Mouse (Mus musculus) neutrophil, adult 5-6 weeks (primary cell): ENCODE measurements around the gene U2surp. TPM values are rescaled to one million over a fixed set of nuclear protein-coding genes. Genes with fewer than 3 reads are reported as not detected.
"Not testable (repeated sequence)": the region's sequence is repeated elsewhere in the genome, so short reads cannot be mapped to it uniquely, and the experiment has no call there.

Experiments
- ATAC-seq: fragments of 151-379, 151-347 bp; 2 replicates; pipeline ENCODE4 v1.8.0; 2017; ENCODE audit warnings: mild to moderate bottlenecking, moderate TSS enrichment; ENCODE audit not compliant: insufficient number of reproducible peaks, poor library complexity, low FRiP score, severe bottlenecking; ENCODE audit errors: extremely low read depth
- total RNA-seq: library from RNA; stranded (forward); fragments of 200-1000 nt; gene quantifications from 2 replicates; pipeline ENCODE4 v1.2.3, GENCODE M21; 2017

Gene U2surp
- total RNA-seq, 1 experiment from 2014 or later = 101 TPM

GRCm38 (mm10) chr9:95490003-95490402, 21.8 kb downstream of the U2surp start:
- ATAC-seq = no peak

DNA sequence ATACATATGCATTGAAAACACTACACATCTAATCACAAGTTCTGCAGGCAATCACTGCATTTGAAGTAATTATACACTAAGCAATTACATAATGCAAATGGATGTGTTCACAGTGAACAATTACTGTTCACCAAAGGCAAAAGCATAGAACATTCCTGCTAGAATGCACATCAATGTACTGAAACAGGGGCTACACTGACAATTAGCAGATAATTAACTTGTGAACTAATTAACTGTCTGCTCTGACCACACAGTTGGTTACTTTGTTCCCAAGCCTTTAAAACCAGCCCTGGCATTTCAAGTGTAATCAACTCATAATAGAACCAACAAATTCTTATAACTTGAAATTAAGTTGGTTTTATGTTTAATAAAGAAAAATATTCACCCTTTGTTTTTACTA, 22.9 kb downstream of the U2surp start:
- no peak for ATAC-seq

DNA sequence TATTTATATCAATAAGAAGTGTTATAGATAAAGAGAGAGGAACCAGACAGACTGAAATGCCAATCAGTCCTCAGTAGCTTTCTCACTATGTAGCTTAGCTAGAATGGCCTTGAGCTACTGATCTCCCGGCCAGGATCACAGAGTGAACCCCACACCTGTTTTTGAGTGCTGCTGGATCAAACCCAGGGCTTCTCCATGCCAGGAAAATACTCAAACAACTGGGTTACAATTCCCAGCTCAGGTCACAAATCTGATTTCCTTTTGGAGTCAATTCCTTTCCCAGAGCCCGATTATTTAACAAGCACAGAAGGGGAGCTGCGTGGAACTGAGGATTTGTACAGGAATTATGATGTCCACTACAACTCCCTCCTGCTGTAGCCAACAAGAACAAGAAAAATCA, 31.8 kb downstream of the U2surp start:
- ATAC-seq = no peak

DNA sequence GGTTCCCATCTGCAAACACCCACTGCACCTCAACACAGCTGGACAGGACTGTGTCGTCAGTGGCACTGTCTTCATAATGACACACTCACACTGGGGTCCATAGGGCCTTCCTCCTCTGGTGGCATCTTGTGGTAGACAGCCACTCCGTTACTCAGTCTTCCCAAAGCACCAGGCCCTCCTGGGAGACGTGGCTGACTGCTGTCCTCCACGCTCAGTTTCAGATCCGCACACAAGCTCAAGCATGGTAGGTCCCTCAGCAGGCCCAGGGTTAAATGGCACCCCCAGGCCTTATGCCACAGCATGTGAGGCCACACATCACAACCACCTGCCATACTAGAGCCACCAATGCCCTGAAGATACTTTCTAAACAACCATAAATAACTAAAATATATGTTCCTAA, 33.4 kb downstream of the U2surp start:
- ATAC-seq = no peak

- ATAC-seq = no peak
These were observed 38.9 kb downstream of the U2surp start for GRCm38 (mm10) chr9:95472926-95473325.

DNA sequence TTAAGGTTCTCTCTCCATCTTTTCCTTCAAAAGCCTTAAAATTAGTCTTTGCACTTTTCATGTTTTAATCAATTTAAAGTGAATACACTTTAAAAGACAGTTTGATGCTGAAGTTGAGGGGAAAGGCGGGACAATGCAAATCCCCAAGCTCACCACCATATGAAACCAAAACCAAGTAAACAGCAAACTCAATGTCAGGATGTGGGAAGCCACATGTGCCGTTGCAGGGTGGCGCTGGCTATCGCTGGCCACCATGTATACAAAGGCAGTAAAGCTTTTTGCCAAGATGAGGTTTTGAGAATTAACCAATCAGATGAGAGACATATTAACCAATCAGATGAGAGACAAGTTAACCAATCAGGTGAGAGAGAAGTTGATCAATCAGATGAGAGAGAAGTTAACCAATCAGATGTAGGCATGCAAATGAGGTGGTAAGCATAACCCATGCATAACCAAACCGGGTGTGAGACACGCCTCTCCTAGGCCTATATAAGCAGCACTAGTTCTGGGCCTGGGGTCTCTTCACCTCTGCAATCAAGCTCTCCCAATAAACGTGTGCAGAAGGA, 42.7 kb downstream of the U2surp start:
- ATAC-seq = not testable (repeated sequence)

- no peak for ATAC-seq
These were observed 47.8 kb downstream of the U2surp start for GRCm38 (mm10) chr9:95464028-95464427.

DNA sequence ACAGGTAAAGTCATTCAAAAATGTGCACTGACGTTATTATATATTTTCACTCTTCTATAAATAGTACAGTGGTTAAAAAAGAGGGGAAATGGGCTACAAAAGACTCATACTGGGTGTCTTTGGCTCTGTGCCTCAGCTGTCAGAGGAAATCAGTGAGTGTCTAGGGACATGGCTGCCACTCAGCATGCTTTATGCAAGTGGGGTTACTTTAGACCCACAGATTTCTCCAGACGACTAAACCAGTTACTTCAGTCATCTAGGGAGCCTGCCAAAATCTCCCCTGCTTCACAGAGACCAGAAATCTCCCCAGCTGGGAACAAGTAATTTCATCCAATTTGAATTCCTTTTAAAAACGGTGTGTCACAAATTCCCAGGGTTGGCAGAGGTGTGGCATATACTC, 59.9 kb downstream of the U2surp start:
- no peak for ATAC-seq

DNA sequence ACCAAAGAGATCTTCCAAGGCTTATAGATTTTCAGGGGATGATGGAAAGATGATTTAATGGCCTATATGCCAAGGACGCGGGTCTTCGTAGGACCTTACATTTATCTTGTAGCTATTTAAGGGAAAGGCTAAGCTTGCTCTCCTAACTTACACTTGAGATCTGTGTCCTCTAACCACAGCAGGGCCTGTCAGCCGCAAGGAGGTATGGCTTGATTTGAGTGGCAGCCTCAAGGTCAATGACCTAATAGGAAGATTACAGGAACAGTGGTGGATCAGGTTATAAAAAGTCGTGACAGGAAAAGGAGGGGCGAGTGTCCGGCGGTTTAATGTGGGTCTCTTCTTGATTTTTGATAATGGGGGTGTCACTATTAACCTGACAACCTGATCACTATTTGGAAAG, 61.2 kb downstream of the U2surp start:
- ATAC-seq = no peak

DNA sequence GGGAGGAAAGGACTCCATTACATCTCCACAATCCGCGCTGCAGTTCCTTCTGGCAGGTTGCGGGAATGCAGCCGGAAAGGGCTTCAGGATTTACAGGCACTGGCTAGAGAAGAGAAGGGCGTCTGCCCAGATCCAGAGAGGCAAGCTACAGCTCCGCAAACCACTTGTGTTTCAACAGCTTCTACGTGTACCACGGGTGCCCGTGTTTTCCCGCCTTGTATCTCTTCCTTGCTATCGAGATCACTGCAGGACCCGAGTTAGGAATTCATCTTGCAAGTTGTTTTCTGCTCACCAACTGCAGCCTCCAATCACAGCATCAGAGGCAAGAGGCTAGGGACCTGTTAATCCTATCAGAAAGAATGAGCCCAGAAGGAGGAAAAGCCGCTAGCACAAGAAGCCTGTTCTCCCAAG, 69.5 kb downstream of the U2surp start:
- no peak for ATAC-seq

DNA sequence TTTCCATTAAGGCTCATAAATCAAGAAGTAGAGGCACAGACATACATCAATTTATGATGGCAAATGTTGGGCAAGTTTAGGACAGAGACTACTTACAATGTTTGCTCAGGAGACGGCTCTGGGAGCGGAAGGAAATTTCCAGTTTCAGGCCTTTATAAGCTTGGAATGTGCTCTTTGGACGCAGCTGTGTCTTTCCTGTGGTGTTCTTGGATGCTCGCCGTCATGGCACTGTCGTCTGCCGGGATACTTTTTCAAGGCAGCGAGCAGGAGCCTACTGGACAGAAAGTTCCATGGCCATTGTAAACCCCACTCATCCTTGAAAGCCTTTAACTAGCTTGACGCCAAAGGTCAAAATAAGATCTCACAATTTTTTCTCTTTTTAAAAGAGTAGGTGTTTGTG, 73.9 kb downstream of the U2surp start:
- ATAC-seq = no peak

GRCm38 (mm10) chr9:95436294-95436613, 75.5 kb downstream of the U2surp start:
- ATAC-seq = no peak

GRCm38 (mm10) chr9:95435506-95436293, 76.1 kb downstream of the U2surp start:
- no peak for ATAC-seq

- ATAC-seq = no peak
These were observed 83.5 kb downstream of the U2surp start for GRCm38 (mm10) chr9:95428277-95428676.

DNA sequence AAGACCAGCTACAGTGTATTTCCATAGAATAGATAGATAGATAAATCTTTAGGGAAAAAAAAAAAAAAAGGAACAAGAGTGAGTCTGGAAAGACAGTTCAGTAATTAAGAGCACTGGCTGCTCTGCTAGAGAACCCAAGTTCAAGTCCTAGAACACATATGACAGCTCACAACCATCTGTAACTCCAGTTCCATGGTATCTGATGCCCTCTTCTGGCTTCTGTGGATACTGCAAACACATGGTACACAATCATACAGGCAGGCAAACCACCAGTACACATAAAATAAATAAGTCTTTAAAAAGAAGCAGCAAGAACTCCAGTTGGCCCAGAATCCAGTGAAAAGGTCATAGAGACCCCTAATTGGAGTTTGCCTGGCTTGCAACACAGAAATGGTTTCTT, 97.9 kb downstream of the U2surp start:
- ATAC-seq = no peak

- no peak for ATAC-seq
These were observed 99.7 kb downstream of the U2surp start for GRCm38 (mm10) chr9:95412047-95412446.

DNA sequence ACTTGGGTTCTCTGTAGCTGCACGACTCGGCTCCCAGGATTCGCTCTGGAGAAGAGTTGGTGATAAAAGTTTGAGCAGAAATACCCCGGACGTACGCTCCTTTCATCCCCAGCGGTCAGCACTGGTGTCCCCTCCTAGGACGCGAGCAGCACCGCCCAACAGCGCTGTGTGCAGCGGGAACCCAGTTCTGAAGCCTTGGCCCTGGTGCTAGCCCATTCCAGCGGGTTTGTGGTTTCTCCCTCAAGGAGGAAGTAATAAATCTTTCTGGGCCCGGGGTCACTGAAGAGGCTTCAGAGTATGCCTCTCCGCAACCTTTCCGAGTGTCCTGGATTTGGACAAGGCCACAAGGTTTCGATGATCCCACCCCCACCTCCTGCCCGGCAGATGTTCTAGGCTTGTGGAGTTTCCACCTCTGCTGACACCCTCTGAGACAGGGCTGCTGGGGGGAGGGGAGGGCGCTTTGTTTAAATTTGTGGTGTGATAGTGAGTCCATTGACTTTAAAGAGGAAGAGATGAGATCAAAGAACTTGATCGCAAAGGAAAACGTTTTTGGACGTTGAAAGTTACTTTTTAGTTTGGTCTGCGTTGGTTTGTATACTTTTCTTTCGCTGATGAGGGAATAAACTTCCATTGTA, 104.1 kb downstream of the U2surp start:
- ATAC-seq = no peak
